Mouse (Mus musculus): ENCODE data around the gene Camkk1. TPM values are rescaled to one million over a fixed set of nuclear protein-coding genes. Genes with fewer than 3 reads are reported as not detected.
A peak's percentile ranks its signal among the peaks of the same experiment; 100 is the strongest.

Camkk1 gene
- polyA plus RNA-seq (2016; fragmentation: Nextera tagmentation; extraction: Ambion mirVana): 5.4 and 7.5 TPM in 2 replicates

DNA sequence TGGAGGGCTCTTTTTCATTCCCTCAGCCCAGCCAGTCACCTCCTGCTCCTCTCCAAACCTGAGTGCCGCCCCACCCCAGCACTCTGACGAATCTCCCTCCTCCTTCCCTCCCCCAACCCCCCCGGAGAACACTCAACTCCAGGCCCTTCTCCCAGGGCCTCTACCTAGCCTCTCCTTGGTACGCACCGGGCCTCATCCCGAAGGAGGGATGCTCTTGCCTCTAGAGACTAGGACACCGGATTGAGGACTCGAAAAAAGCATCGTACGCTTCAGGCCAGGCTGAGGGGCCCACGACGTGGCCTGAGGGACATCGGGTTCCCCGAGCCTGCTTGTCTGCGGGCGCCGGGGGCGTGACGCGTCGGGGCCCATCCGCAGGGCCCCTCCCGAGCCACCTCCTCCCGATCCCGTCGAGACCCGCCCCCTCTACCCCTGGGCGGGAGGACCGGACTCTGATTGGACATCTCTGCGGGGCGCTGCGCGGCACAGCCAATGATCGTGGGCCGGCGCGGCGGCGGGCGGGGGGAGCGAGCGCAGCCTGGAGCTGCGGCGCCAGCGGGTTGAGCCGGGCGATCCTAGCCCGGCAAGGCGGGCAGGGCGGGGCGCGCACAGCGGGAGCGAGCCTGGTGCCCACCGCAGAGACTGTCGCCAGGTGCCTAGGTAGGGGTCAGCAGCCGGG lies at the start of gene Camkk1:
Gene Camkk1, plus strand, starts transcription at position 538 of the 676 bp plus-strand sequence.
- peaks cover 79% of the 10 kb centered on the region for H3K27me3 ChIP-seq (ENCODE audit: low read depth, poor library complexity, severe bottlenecking)
- H3K4me3 ChIP-seq: peak within 1 kb of the TSS; percentile 77
- no peaks in the 10 kb centered on the region for H3K9me3 ChIP-seq (replicated peaks)
- H3K36me3 ChIP-seq: no peaks in the 10 kb centered on the region
- peak; percentile 92 for DNase-seq (ENCODE audit: low spot score)
- under 1% methylated on average over 56 of the region's 57 CpGs for WGBS
- H3K27ac ChIP-seq (replicated peaks): peak within 1 kb of the TSS; percentile 67
- H3K4me1 ChIP-seq: peaks cover 30% of the 10 kb centered on the region

DNA sequence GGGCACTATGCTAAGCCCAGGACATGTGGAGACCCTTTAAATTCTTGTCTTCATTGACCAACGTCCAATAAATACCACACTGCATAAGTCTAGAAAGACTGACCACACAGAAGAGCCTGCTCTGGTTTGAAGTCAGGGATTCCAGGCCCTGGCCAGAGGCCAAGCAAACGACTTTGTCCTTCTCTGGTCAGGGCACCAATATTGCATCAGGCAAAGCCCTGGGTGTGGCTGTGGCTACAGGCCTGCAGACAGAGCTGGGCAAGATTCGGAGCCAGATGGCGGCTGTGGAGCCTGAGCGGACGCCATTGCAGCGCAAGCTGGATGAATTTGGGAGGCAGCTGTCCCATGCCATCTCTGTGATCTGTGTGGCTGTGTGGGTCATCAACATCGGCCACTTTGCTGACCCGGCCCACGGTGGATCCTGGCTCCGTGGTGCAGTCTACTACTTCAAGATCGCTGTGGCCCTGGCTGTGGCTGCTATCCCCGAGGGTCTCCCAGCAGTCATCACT lies 43.8 kb upstream of the Camkk1 start:
- no peak overlapping the region for H3K4me3 ChIP-seq
- 87% methylated on average over 13 of the region's 13 CpGs for WGBS
- H3K9me3 ChIP-seq (replicated peaks): no peaks in the 10 kb centered on the region
- H3K27me3 ChIP-seq (ENCODE audit: low read depth, poor library complexity, severe bottlenecking): peaks cover 20% of the 10 kb centered on the region
- no peaks in the 10 kb centered on the region for H3K36me3 ChIP-seq
- 0 out of 2 replicates have a peak, but pooled peaks cover 3% of the 10 kb centered on the region for H3K4me1 ChIP-seq
- no peak overlapping the region for H3K27ac ChIP-seq (replicated peaks)
- DNase-seq (ENCODE audit: low spot score): no peak

DNA sequence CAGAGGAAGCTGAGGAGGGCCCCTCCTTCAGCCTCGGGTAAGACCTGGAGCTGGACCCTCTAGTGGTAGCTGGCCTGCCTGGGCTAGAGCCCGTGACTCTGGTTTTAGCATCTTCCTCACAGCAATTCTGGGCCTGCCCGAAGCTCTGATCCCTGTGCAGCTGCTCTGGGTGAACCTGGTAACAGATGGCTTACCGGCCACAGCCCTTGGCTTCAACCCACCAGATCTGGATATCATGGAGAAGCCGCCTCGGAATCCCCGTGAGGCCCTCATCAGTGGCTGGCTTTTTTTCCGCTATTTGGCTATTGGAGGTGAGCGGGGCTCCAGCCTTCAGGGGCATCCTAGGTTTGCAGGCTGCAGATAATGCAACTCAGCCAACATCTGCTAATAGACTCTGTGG lies 36.3 kb upstream of the Camkk1 start:
- Histone ChIP-seq H3K4me3 (no peak overlapping the region), H3K9me3 (replicated peaks) (no peaks in the 10 kb centered on the region), H3K4me1 (no peaks in the 10 kb centered on the region), H3K27me3 (ENCODE audit: low read depth, poor library complexity, severe bottlenecking) (peaks cover 10% of the 10 kb centered on the region; the same call in 1 of the 2 replicates), H3K36me3 (no peaks in the 10 kb centered on the region), H3K27ac (replicated peaks) (no peak overlapping the region)
- 85% methylated on average over 9 of the region's 9 CpGs for WGBS
- DNase-seq (ENCODE audit: low spot score): no peak

DNA sequence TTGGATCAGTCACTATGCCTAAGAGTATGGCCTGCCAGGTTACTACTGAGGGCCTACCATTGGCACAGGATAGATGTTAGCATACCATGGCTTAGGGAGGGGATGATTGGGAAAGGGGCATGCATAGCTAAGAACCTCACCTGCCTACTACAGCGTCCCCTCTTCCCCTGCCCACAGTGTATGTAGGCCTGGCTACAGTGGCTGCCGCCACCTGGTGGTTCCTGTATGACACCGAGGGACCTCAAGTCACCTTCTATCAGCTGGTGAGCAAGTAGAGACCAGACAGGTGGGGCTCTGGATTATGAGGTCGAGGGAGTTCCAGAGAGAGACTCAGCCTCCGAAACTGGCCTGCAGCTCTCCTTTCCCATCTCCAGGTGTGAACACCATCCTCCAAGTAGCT lies 35.5 kb upstream of the Camkk1 start:
- no peaks in the 10 kb centered on the region for H3K36me3 ChIP-seq
- no peak overlapping the region for H3K27ac ChIP-seq (replicated peaks)
- H3K9me3 ChIP-seq (replicated peaks): no peaks in the 10 kb centered on the region
- no peak for DNase-seq (ENCODE audit: low spot score)
- 33% methylated on average over 5 of the region's 5 CpGs for WGBS
- 0 out of 2 replicates have a peak, but pooled peaks cover 5% of the 10 kb centered on the region for H3K27me3 ChIP-seq (ENCODE audit: low read depth, poor library complexity, severe bottlenecking)
- H3K4me1 ChIP-seq: no peaks in the 10 kb centered on the region
- H3K4me3 ChIP-seq: no peak overlapping the region

DNA sequence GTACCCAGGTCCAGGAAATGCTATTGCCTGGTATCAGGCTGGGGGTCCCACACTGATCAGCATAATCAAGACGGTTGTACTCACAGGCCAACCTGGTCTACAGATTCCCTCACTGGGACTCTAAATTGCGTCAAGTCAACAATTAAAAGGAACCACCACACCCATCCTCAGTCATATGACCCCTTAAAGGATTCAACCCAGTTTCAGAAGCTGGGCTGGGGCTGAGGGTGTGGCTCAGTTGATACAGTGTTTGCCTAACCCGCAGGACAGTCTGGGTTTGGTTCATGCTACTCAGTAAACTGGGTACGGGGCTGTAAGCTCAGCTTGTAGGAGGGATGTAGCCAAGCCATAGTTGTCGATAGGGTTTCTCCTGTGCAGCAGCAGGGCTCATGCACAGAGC lies 32.1 kb upstream of the Camkk1 start:
- H3K36me3 ChIP-seq: no peaks in the 10 kb centered on the region
- no peaks in the 10 kb centered on the region for H3K4me1 ChIP-seq
- no peak overlapping the region for H3K4me3 ChIP-seq
- 81% methylated on average over 5 of the region's 5 CpGs for WGBS
- DNase-seq (ENCODE audit: low spot score): no peak
- no peak overlapping the region for H3K27ac ChIP-seq (replicated peaks)
- no peaks in the 10 kb centered on the region for H3K9me3 ChIP-seq (replicated peaks)
- H3K27me3 ChIP-seq (ENCODE audit: low read depth, poor library complexity, severe bottlenecking): no peaks in the 10 kb centered on the region

DNA sequence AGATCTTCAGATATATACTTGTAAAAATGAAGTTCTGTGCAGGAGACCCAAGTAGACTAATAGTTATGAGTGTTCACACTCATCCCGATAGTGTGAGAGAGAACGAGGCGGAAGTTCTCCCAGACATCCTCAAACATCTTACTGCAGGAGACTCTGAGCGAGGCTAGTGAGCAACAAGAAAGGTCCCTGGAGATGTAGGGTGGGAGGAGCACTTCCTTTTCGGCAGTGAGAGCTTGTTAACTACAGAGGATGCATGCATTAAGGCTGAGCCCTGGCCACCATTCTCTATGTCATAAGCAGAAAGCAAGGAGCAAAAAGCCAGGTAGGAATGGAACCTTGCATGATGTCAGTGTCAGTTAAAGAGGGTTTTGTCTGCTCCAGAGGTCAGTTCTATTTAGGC lies 31.6 kb upstream of the Camkk1 start:
- Histone ChIP-seq H3K27me3 (ENCODE audit: low read depth, poor library complexity, severe bottlenecking) (no peaks in the 10 kb centered on the region), H3K9me3 (replicated peaks) (no peaks in the 10 kb centered on the region), H3K27ac (replicated peaks) (no peak overlapping the region), H3K4me3 (no peak overlapping the region), H3K36me3 (no peaks in the 10 kb centered on the region), H3K4me1 (no peaks in the 10 kb centered on the region; the same call in 1 of the 2 replicates)
- DNase-seq (ENCODE audit: low spot score): no peak
- 72% methylated on average over 5 of the region's 5 CpGs for WGBS

DNA sequence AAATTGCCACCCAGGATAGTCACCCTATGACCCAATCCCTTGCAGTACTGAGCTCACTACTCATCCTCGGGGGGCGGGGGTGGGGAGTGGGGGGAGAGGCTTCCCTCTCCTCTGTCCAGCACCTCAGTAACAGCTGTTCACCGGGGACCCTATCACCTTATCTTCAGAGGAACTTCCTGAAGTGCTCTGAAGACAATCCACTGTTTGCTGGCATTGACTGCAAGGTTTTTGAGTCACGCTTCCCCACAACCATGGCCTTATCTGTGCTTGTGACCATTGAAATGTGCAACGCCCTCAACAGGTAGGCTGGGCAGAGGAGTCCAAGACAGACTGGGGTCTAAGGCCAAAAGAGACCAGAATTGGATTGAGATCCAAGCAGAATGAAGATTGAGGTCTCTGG lies 31.0 kb upstream of the Camkk1 start:
- 85% methylated on average over 5 of the region's 5 CpGs for WGBS
- no peaks in the 10 kb centered on the region; the same call in 1 of the 2 replicates for H3K4me1 ChIP-seq
- H3K9me3 ChIP-seq (replicated peaks): no peaks in the 10 kb centered on the region
- H3K36me3 ChIP-seq: no peaks in the 10 kb centered on the region
- no peak overlapping the region for H3K27ac ChIP-seq (replicated peaks)
- H3K27me3 ChIP-seq (ENCODE audit: low read depth, poor library complexity, severe bottlenecking): no peaks in the 10 kb centered on the region
- no peak overlapping the region for H3K4me3 ChIP-seq
- no peak for DNase-seq (ENCODE audit: low spot score)

DNA sequence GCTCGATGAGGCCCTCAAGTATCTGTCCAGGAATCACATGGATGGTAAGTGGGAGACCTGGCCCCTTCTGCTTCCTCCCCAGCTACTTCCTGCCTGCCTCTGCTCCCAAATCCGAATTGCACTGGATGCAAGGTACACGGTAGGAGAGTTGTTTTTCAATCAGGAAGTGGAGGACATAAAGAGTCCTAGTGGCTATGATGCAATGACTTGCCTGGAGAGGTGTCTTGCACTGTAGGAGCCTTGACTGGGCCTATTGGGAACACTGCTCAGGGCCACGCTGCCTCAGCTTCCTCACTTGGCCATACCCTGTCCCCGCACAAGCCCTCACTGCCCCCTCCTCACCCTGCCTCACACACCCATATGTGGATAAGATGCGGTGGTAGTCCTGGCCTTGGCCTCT lies 29.8 kb upstream of the Camkk1 start:
- 90% methylated on average over 6 of the region's 6 CpGs for WGBS

DNA sequence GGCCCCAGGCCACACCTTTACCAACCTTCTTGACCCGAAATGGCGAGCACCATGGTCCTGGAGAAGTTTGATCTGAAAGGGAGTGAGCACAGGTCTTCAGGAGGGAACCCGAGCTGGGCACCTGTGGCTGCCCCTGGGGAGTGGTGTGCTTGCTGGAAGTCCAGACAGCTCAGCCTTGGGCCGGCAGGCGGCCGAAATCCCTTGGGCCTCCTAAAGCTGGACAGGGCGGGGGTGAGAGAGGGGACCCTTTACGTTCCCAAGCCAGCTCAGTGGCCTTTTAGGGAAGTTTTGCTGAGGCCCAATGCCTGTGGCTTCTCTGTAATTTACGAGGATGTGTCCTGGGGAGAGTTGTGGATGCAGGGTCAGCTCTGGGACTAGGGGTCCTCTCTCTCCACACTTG lies 28.1 kb upstream of the Camkk1 start:
- DNase-seq (ENCODE audit: low spot score): no peak
- H3K27me3 ChIP-seq (ENCODE audit: low read depth, poor library complexity, severe bottlenecking): no peaks in the 10 kb centered on the region
- no peaks in the 10 kb centered on the region for H3K9me3 ChIP-seq (replicated peaks)
- no peaks in the 10 kb centered on the region for H3K36me3 ChIP-seq
- WGBS: 81% methylated on average over 9 of the region's 9 CpGs
- no peak overlapping the region for H3K27ac ChIP-seq (replicated peaks)
- no peaks in the 10 kb centered on the region; the same call in 1 of the 2 replicates for H3K4me1 ChIP-seq
- no peak overlapping the region for H3K4me3 ChIP-seq

More for the DNA sequence above, 29.8 kb upstream of the Camkk1 start:
- Histone ChIP-seq H3K36me3 (no peaks in the 10 kb centered on the region), H3K4me3 (no peak overlapping the region), H3K27ac (replicated peaks) (no peak overlapping the region), H3K4me1 (no peaks in the 10 kb centered on the region; the same call in 1 of the 2 replicates), H3K27me3 (ENCODE audit: low read depth, poor library complexity, severe bottlenecking) (no peaks in the 10 kb centered on the region), H3K9me3 (replicated peaks) (no peaks in the 10 kb centered on the region)
- no peak for DNase-seq (ENCODE audit: low spot score)

DNA sequence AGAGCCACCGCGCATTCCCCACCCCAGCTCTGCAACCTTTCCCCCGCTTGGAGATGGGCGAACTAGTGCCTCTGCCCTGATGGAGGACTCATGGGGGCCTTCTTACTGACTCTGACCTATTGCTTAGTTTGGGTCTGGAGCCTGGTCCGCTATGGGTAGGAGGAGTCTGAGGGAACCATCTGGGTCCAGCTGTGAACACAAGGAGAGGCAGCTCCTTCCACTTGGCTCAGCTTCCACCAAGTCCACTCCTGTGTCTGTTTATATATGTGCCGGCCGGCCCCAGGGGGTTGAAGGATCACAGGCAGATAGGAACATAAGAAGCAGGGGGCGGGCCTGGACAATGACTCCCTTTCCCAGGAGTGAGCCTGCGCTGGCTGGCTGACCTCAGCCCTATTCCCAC lies 26.8 kb upstream of the Camkk1 start:
- no peaks in the 10 kb centered on the region for H3K36me3 ChIP-seq
- no peak for DNase-seq (ENCODE audit: low spot score)
- WGBS: 65% methylated on average over 9 of the region's 9 CpGs
- no peak overlapping the region for H3K27ac ChIP-seq (replicated peaks)
- no peak overlapping the region for H3K4me3 ChIP-seq
- no peaks in the 10 kb centered on the region for H3K9me3 ChIP-seq (replicated peaks)
- H3K27me3 ChIP-seq (ENCODE audit: low read depth, poor library complexity, severe bottlenecking): no peaks in the 10 kb centered on the region
- no peaks in the 10 kb centered on the region; the same call in 1 of the 2 replicates for H3K4me1 ChIP-seq

DNA sequence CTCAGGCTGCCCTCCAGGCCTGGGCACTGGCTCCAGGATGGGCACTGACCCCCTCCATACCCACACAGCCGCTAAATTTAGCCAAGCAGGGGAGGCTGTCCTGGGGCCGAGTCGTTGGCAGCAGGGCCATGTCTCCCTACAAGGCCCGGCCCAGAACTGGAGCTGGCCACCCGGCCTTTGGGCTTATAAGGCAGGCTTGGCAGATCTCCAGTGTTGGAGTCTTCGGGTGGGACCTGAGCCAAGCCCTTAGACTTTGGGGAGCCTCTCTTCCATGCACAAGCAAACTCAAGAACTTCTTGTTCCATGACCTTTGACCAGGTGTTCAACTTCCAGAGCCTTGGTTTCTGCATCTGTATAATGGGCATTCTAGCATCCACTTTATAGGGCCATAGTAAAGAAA lies 22.5 kb upstream of the Camkk1 start:
- H3K9me3 ChIP-seq (replicated peaks): no peaks in the 10 kb centered on the region
- no peak overlapping the region for H3K27ac ChIP-seq (replicated peaks)
- no peak overlapping the region for H3K4me3 ChIP-seq
- H3K36me3 ChIP-seq: no peaks in the 10 kb centered on the region
- H3K4me1 ChIP-seq: peaks cover 14% of the 10 kb centered on the region
- DNase-seq (ENCODE audit: low spot score): no peak
- 91% methylated on average over 6 of the region's 6 CpGs for WGBS
- 0 out of 2 replicates have a peak, but pooled peaks cover 2% of the 10 kb centered on the region for H3K27me3 ChIP-seq (ENCODE audit: low read depth, poor library complexity, severe bottlenecking)

DNA sequence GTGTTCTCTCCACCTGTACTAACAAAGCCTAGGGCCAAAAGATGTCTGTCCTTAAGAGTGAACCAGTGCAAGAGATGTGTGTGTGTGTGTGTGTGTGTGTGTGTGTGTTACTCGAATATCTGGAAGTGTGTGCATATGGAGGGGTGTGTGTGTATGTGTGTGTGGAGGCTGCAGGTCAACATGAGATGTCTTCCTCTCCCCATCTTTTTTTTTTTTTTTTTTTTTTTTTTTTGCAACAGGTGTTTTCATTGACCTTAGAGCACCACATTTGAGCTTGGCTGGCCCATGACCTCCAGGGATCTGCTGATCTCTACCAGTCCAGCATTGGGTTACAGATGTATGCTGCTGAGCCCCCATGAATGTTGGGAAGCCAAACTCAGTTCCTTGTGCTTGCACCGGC lies 22.0 kb upstream of the Camkk1 start:
- DNase-seq (ENCODE audit: low spot score): no peak
- 93% methylated on average over 2 of the region's 2 CpGs for WGBS
- Histone ChIP-seq H3K36me3 (no peaks in the 10 kb centered on the region), H3K4me1 (peaks cover 14% of the 10 kb centered on the region), H3K4me3 (no peak overlapping the region), H3K27ac (replicated peaks) (no peak overlapping the region), H3K9me3 (replicated peaks) (no peaks in the 10 kb centered on the region), H3K27me3 (ENCODE audit: low read depth, poor library complexity, severe bottlenecking) (0 out of 2 replicates have a peak, but pooled peaks cover 5% of the 10 kb centered on the region)

DNA sequence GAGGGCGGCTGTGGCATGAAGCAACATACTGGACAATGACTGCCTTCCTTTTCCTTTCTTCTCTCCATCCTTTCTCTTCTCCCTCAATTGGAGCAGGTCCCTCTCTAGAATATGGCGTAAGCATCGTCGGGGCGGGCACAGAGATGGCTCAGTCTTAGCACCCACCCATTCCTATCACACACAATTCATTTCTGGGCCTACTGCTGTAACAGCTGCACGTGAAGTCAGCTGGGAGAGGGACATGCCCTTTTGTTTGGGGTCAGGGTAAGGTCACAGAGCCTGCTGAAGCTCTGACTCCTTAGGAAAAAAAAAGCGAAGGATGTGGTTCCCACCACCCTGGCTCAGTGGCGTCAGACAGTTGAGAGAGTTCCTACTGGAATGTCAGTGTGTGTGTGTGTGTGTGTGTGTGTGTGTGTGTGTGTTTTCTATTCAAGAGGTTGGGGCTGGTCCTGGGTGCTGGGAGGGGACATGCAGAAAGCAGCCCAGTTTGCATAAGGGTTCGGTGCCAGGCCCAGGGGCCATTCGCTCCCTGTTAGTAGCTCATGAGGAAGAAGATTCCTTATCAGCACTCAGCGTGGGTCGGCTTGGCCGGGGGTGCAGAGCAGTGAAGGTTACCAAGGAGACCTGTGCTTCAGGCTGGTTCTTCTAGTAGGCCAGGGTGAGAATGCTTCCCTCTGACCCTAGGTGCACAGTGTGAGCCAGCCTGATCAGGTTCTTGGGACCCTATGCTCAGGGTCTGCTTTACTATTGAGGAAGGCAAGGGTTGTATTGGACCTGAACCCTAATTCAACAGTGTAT lies 21.1 kb upstream of the Camkk1 start:
- no peak for DNase-seq (ENCODE audit: low spot score)
- 81% methylated on average over 13 of the region's 13 CpGs for WGBS
- 0 out of 2 replicates have a peak, but pooled peaks cover 5% of the 10 kb centered on the region for H3K27me3 ChIP-seq (ENCODE audit: low read depth, poor library complexity, severe bottlenecking)
- H3K4me1 ChIP-seq: peaks cover 14% of the 10 kb centered on the region
- H3K27ac ChIP-seq (replicated peaks): no peak overlapping the region
- no peak overlapping the region for H3K4me3 ChIP-seq
- H3K9me3 ChIP-seq (replicated peaks): no peaks in the 10 kb centered on the region
- H3K36me3 ChIP-seq: no peaks in the 10 kb centered on the region
